Mouse (Mus musculus): ENCODE results near the gene Grid2ip. TPM values are rescaled to one million over a fixed set of nuclear protein-coding genes. Genes with fewer than 3 reads are reported as not detected.

Grid2ip gene
- polyA plus RNA-seq, 1 experiment = not detected

DNA sequence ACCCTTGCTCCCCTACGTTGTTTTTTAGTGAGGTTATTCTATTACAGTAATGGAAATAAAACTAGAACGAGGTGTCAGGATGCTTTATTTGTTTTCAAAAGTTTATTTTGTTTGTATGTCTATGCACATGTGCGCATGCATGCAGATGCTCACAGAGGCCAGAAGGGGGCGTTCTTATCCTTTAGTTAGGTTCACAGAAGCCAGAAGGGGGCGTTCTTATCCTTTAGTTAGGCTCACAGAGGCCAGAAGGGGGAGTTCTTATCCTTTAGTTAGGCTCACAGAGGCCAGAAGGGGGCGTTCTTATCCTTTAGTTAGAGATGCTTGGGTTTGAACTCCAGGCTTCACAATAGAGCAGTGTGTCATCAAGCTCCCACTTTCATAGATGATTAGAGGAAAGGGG, 20.6 kb upstream of the Grid2ip start:
- TF ChIP-seq E2F4 (IDR thresholded peaks at IDR 0.05; ENCODE audit: insufficient read depth) (no peak), TCF12 (IDR thresholded peaks at IDR 0.05; ENCODE audit: insufficient read depth, poor library complexity, severe bottlenecking) (no peak), TCF3 (IDR thresholded peaks at IDR 0.05; ENCODE audit: insufficient read length, low read depth) (no peak), MYOD1 (IDR thresholded peaks at IDR 0.05; ENCODE audit: control insufficient read depth in 1 of 3, insufficient read length in 2 of 3, low read depth in 2 of 3) (no peak)
- H3K36me3 ChIP-seq (ENCODE audit: control insufficient read depth, insufficient read depth) = no peaks in the 10 kb centered on the region

DNA sequence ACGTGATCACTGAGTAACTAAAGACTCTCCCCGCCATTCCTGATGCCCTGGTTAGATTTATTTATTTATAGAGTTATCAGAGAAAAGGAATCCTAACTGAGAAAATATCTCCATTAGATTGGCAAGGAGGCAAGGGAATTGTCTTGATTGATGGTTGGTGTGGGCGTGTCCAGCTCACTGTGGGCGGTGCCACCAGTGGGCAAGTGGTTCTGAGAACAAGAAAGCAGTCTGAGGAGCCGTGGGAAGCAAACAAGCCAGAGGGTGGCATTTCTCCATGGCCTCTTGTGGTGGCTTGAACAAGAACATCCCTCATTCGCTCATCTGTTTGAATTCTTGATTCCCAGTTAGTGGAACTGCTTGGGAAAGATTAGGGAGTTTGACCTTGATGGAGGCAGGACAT, 17.5 kb upstream of the Grid2ip start:
- TF ChIP-seq SRF (IDR thresholded peaks at IDR 0.05; ENCODE audit: control insufficient read depth, insufficient read length, low read depth) (no peak), TCF12 (IDR thresholded peaks at IDR 0.05; ENCODE audit: insufficient read depth, poor library complexity, severe bottlenecking) (no peak), POLR2A (IDR thresholded peaks at IDR 0.05; ENCODE audit: insufficient read length, low read depth) (no peak), USF1 (IDR thresholded peaks at IDR 0.05; ENCODE audit: low read depth) (no peak), MAX (IDR thresholded peaks at IDR 0.05; ENCODE audit: low read depth) (no peak), REST (IDR thresholded peaks at IDR 0.05; ENCODE audit: insufficient read depth, insufficient read length) (no peak), TCF3 (IDR thresholded peaks at IDR 0.05; ENCODE audit: insufficient read length, low read depth) (no peak), CEBPB (IDR thresholded peaks at IDR 0.05; ENCODE audit: insufficient read depth, poor library complexity, severe bottlenecking) (no peak), MYOD1 (IDR thresholded peaks at IDR 0.05; ENCODE audit: control insufficient read depth in 1 of 3, insufficient read length in 2 of 3, low read depth in 2 of 3) (no peak), POLR2AphosphoS2 (IDR thresholded peaks at IDR 0.05; ENCODE audit: insufficient read length, low read depth) (no peak), E2F4 (IDR thresholded peaks at IDR 0.05; ENCODE audit: insufficient read depth) (no peak), MYOG (IDR thresholded peaks at IDR 0.05; ENCODE audit: control insufficient read depth in 1 of 3, insufficient read depth in 1 of 3, insufficient read length in 2 of 3, low read depth in 2 of 3) (no peak)
- Histone ChIP-seq H3K4me2 (ENCODE audit: low read depth) (no peak overlapping the region), H3K36me3 (ENCODE audit: control insufficient read depth, insufficient read depth) (no peaks in the 10 kb centered on the region), H3K4me3 (no peak overlapping the region), H3ac (ENCODE audit: control insufficient read depth, insufficient read length) (no peak overlapping the region), H3K79me2 (ENCODE audit: control insufficient read depth, insufficient read depth) (no peaks in the 10 kb centered on the region), H3K27me3 (ENCODE audit: control insufficient read depth, insufficient read depth, insufficient read length) (peaks cover 26% of the 10 kb centered on the region)

More for the DNA sequence above, 20.6 kb upstream of the Grid2ip start:
- peaks cover 26% of the 10 kb centered on the region for H3K27me3 ChIP-seq (ENCODE audit: control insufficient read depth, insufficient read depth, insufficient read length)
- H3K79me2 ChIP-seq (ENCODE audit: control insufficient read depth, insufficient read depth) = no peaks in the 10 kb centered on the region
- no peak overlapping the region for H3ac ChIP-seq (ENCODE audit: control insufficient read depth, insufficient read length)
- no peak overlapping the region for H3K4me3 ChIP-seq
- H3K4me2 ChIP-seq (ENCODE audit: low read depth) = no peak overlapping the region

DNA sequence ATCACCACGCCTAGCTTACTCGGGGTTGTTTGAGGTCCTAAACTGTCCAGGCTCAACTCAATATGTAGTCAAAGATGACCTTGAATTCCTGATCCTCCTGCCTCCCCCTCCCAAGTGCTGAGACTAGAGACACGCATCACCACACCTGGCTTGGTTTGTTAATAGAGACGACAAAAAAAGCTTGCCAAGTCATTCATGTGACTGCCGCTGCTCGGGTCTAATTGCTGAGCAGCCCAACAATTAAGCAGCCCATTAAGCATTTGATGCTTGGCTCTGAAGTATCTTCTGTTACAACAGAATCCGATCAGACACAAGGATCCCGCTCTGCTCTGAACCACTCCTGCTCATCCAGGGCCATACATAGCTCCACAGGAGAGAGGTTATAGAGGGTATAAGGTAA, 10.8 kb upstream of the Grid2ip start:
- Histone ChIP-seq H3K27me3 (ENCODE audit: control insufficient read depth, insufficient read depth, insufficient read length) (peaks cover 20% of the 10 kb centered on the region), H3K4me2 (ENCODE audit: low read depth) (no peak overlapping the region), H3K36me3 (ENCODE audit: control insufficient read depth, insufficient read depth) (no peaks in the 10 kb centered on the region), H3K79me2 (ENCODE audit: control insufficient read depth, insufficient read depth) (no peaks in the 10 kb centered on the region), H3ac (ENCODE audit: control insufficient read depth, insufficient read length) (no peak overlapping the region), H3K4me3 (no peak overlapping the region)
- TF ChIP-seq SRF (IDR thresholded peaks at IDR 0.05; ENCODE audit: control insufficient read depth, insufficient read length, low read depth) = no peak
- no peak for TF ChIP-seq MYOD1 (IDR thresholded peaks at IDR 0.05; ENCODE audit: control insufficient read depth in 1 of 3, insufficient read length in 2 of 3, low read depth in 2 of 3)
- TF ChIP-seq USF1 (IDR thresholded peaks at IDR 0.05; ENCODE audit: low read depth) = no peak
- TF ChIP-seq REST (IDR thresholded peaks at IDR 0.05; ENCODE audit: insufficient read depth, insufficient read length) = no peak
- TF ChIP-seq POLR2A (IDR thresholded peaks at IDR 0.05; ENCODE audit: insufficient read length, low read depth) = no peak

DNA sequence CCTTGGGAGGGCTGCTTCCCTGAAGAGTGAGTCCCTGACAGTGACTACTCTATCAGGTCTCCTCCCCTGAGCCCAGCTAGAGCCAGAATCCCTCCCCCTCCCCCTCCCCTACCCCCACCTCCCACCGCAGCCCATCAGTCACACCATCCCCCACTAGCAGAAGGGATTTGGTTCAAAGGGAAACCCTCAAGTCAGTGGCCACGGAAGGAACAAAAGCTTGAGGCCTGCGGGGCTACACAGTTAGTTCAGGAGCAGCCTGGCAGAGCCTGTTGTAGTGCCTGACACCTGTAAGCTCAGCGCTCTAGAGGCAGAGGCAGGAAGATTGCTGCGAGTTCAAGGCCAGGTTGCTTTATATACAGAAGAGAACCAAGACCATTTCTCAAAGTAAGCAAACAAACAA, 1.1 kb upstream of the Grid2ip start:
- Histone ChIP-seq H3K79me2 (ENCODE audit: control insufficient read depth, insufficient read depth) (no peaks in the 10 kb centered on the region), H3K27me3 (ENCODE audit: control insufficient read depth, insufficient read depth, insufficient read length) (peaks cover 48% of the 10 kb centered on the region), H3K36me3 (ENCODE audit: control insufficient read depth, insufficient read depth) (no peaks in the 10 kb centered on the region), H3K4me3 (no peak overlapping the region), H3ac (ENCODE audit: control insufficient read depth, insufficient read length) (no peak overlapping the region), H3K4me2 (ENCODE audit: low read depth) (no peak overlapping the region)
- no peak for TF ChIP-seq TCF12 (IDR thresholded peaks at IDR 0.05; ENCODE audit: insufficient read depth, poor library complexity, severe bottlenecking)
- no peak for TF ChIP-seq MYOD1 (IDR thresholded peaks at IDR 0.05; ENCODE audit: control insufficient read depth in 1 of 3, insufficient read length in 2 of 3, low read depth in 2 of 3)
- no peak for TF ChIP-seq SRF (IDR thresholded peaks at IDR 0.05; ENCODE audit: control insufficient read depth, insufficient read length, low read depth)
- no peak for TF ChIP-seq REST (IDR thresholded peaks at IDR 0.05; ENCODE audit: insufficient read depth, insufficient read length)
- no peak for TF ChIP-seq POLR2AphosphoS2 (IDR thresholded peaks at IDR 0.05; ENCODE audit: insufficient read length, low read depth)
- TF ChIP-seq MYOG (IDR thresholded peaks at IDR 0.05; ENCODE audit: control insufficient read depth in 1 of 3, insufficient read depth in 1 of 3, insufficient read length in 2 of 3, low read depth in 2 of 3) = no peak
- no peak for TF ChIP-seq E2F4 (IDR thresholded peaks at IDR 0.05; ENCODE audit: insufficient read depth)
- no peak for TF ChIP-seq USF1 (IDR thresholded peaks at IDR 0.05; ENCODE audit: low read depth)
- no peak for TF ChIP-seq MAX (IDR thresholded peaks at IDR 0.05; ENCODE audit: low read depth)

DNA sequence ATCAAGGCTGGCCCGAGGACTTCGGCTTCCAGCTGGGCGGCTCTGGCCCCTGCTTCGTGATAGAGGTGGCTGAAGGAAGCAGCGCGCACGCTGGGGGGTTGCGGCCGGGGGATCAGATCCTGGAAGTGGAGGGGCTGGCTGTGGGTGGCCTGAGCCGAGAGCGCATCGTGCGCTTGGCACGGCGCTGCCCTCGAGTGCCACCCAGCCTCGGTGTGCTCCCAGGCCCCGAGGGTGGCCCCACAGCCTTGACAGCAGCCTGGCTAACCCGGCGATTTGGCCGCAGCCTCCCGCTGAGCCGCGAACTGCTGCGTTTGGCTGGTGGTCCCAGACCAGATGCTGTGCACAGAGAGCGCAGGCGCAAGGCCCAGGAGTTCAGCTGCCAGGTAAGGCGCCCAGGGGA, 426 bp downstream of the Grid2ip start:
- TF ChIP-seq E2F4 (IDR thresholded peaks at IDR 0.05; ENCODE audit: insufficient read depth) (no peak), MYOG (IDR thresholded peaks at IDR 0.05; ENCODE audit: control insufficient read depth in 1 of 3, insufficient read depth in 1 of 3, insufficient read length in 2 of 3, low read depth in 2 of 3) (no peak), MYOD1 (IDR thresholded peaks at IDR 0.05; ENCODE audit: control insufficient read depth in 1 of 3, insufficient read length in 2 of 3, low read depth in 2 of 3) (no peak), MAX (IDR thresholded peaks at IDR 0.05; ENCODE audit: low read depth) (no peak), USF1 (IDR thresholded peaks at IDR 0.05; ENCODE audit: low read depth) (no peak), REST (IDR thresholded peaks at IDR 0.05; ENCODE audit: insufficient read depth, insufficient read length) (no peak), POLR2A (IDR thresholded peaks at IDR 0.05; ENCODE audit: insufficient read length, low read depth) (no peak), TCF3 (IDR thresholded peaks at IDR 0.05; ENCODE audit: insufficient read length, low read depth) (no peak), SRF (IDR thresholded peaks at IDR 0.05; ENCODE audit: control insufficient read depth, insufficient read length, low read depth) (no peak), CEBPB (IDR thresholded peaks at IDR 0.05; ENCODE audit: insufficient read depth, poor library complexity, severe bottlenecking) (no peak), POLR2AphosphoS2 (IDR thresholded peaks at IDR 0.05; ENCODE audit: insufficient read length, low read depth) (no peak), TCF12 (IDR thresholded peaks at IDR 0.05; ENCODE audit: insufficient read depth, poor library complexity, severe bottlenecking) (no peak)
- Histone ChIP-seq H3K4me3 (no peak overlapping the region), H3K27me3 (ENCODE audit: control insufficient read depth, insufficient read depth, insufficient read length) (peaks cover 52% of the 10 kb centered on the region)

More for the DNA sequence above, 426 bp downstream of the Grid2ip start:
- no peaks in the 10 kb centered on the region for H3K36me3 ChIP-seq (ENCODE audit: control insufficient read depth, insufficient read depth)
- no peak overlapping the region for H3ac ChIP-seq (ENCODE audit: control insufficient read depth, insufficient read length)
- no peak overlapping the region for H3K4me2 ChIP-seq (ENCODE audit: low read depth)
- H3K79me2 ChIP-seq (ENCODE audit: control insufficient read depth, insufficient read depth) = no peaks in the 10 kb centered on the region

Measured in myocyte (in vitro differentiated cells).